Mouse (Mus musculus) ovary, adult 18-20 months (tissue): ENCODE data around the gene Parp12.

Experiments used
- DNase-seq: peaks from one replicate; pipeline ENCODE4 v3.0.0; 2022; ENCODE audit warnings: low spot score, mixed read lengths

Parp12 gene

GRCm38 (mm10) chr6:39117584-39118455 is at the start of gene Parp12:
Parp12 (minus strand) TSS chr6:39118349.
- peak; percentile 73 for DNase-seq

- no peak for DNase-seq
Observed at GRCm38 (mm10) chr6:39164891-39165290, 46.7 kb upstream of the Parp12 start.

GRCm38 (mm10) chr6:39161975-39162374 is 43.8 kb upstream of the Parp12 start:
- DNase-seq = no peak

- DNase-seq = no peak
Observed at GRCm38 (mm10) chr6:39146041-39146440, 27.9 kb upstream of the Parp12 start.

- no peak for DNase-seq
Observed at GRCm38 (mm10) chr6:39132556-39132955, 14.4 kb upstream of the Parp12 start.

GRCm38 (mm10) chr6:39131480-39131879 is 13.3 kb upstream of the Parp12 start:
- DNase-seq = no peak

- DNase-seq = no peak
Observed at GRCm38 (mm10) chr6:39124719-39125118, 6.6 kb upstream of the Parp12 start.

- DNase-seq = no peak
Observed at GRCm38 (mm10) chr6:39120685-39121084, 2.5 kb upstream of the Parp12 start.

GRCm38 (mm10) chr6:39118456-39118881 is 320 bp upstream of the Parp12 start:
- DNase-seq = no peak

GRCm38 (mm10) chr6:39115438-39115837 is 2.7 kb downstream of the Parp12 start:
- DNase-seq = no peak

GRCm38 (mm10) chr6:39113141-39113540 is 5.0 kb downstream of the Parp12 start:
- no peak for DNase-seq

- no peak for DNase-seq
Observed at GRCm38 (mm10) chr6:39112701-39113100, 5.4 kb downstream of the Parp12 start.

- no peak for DNase-seq
Observed at GRCm38 (mm10) chr6:39106812-39107211, 11.3 kb downstream of the Parp12 start.

- DNase-seq = no peak
Observed at GRCm38 (mm10) chr6:39104631-39105030, 13.5 kb downstream of the Parp12 start.

- no peak for DNase-seq
Observed at GRCm38 (mm10) chr6:39076498-39076897, 41.7 kb downstream of the Parp12 start.

- no peak for DNase-seq
Observed at GRCm38 (mm10) chr6:39074186-39074585, 44.0 kb downstream of the Parp12 start.

GRCm38 (mm10) chr6:39072664-39073063 is 45.5 kb downstream of the Parp12 start:
- no peak for DNase-seq

- DNase-seq = peak; percentile 43
Observed at GRCm38 (mm10) chr6:39066935-39067578, 51.1 kb downstream of the Parp12 start.

GRCm38 (mm10) chr6:39063541-39063940 is 54.6 kb downstream of the Parp12 start:
- DNase-seq = no peak

- DNase-seq = no peak
Observed at GRCm38 (mm10) chr6:39061180-39061579, 57.0 kb downstream of the Parp12 start.

GRCm38 (mm10) chr6:39059547-39060497 is 58.3 kb downstream of the Parp12 start:
- peak; percentile 13 for DNase-seq

GRCm38 (mm10) chr6:39058936-39059335 is 59.2 kb downstream of the Parp12 start:
- DNase-seq = no peak
